Mouse (Mus musculus) small intestine, adult 2 months (tissue): ENCODE data around the gene Jade2. TPM values are rescaled to one million over a fixed set of nuclear protein-coding genes. Genes with fewer than 3 reads are reported as not detected.

Experiments
- H3K27ac ChIP-seq: fragments of 200-500 bp; 2 replicates; pipeline ENCODE4 v1.5.1; 2012; ENCODE audit warnings: low read depth, low read length, control low read depth, inconsistent platforms; ENCODE audit not compliant: insufficient read depth
- H3K27me3 ChIP-seq: fragments of 200-500 bp; 2 replicates; pipeline ENCODE4 v1.6.1; 2012; ENCODE audit warnings: mild to moderate bottlenecking, moderate library complexity, low read length, inconsistent platforms; ENCODE audit not compliant: control insufficient read depth, insufficient read depth
- H3K36me3 ChIP-seq: fragments of 200-500 bp; 2 replicates; pipeline ENCODE4 v1.6.1; 2012; ENCODE audit warnings: mild to moderate bottlenecking, low read length, control low read depth, inconsistent platforms; ENCODE audit not compliant: control insufficient read depth, insufficient read depth
- H3K4me1 ChIP-seq: fragments of 200-500 bp; 2 replicates; pipeline ENCODE4 v1.6.1; 2012; ENCODE audit warnings: low read length, inconsistent platforms, mixed read lengths; ENCODE audit not compliant: control insufficient read depth, insufficient read depth, insufficient read length
- H3K4me3 ChIP-seq: fragments of 200-500 bp; 2 replicates; pipeline ENCODE4 v1.5.1; 2012; ENCODE audit warnings: low read depth, mild to moderate bottlenecking, control low read depth, inconsistent platforms, low read length, moderate library complexity
- CTCF ChIP-seq: fragments of 200-500 bp; IDR thresholded peaks from 2 replicates; pipeline ENCODE4 v1.5.1; 2012; ENCODE audit warnings: low read depth, mild to moderate bottlenecking, control low read depth, inconsistent platforms, low read length, moderate library complexity, mixed read lengths; ENCODE audit not compliant: insufficient replicate concordance, insufficient read length; ENCODE audit errors: extremely low read depth
- POLR2A ChIP-seq: fragments of 200-500 bp; IDR thresholded peaks from 2 replicates; pipeline ENCODE4 v1.6.1; 2012; ENCODE audit warnings: low read depth, mild to moderate bottlenecking, control low read depth, inconsistent platforms, low read length, moderate library complexity
- WGBS: fragments of 180-500 bp; shearing (Covaris S2); methylation state at CpG from one replicate; pipeline ENCODE4 v1.1.7; 2018; 5-methylcytosine and 5-hydroxymethylcytosine counted together
- polyA plus RNA-seq: library from polyadenylated mRNA; depleted of rRNA; stranded (reverse); fragments of >200 nt; gene quantifications from 2 replicates; pipeline ENCODE4 v1.2.3, GENCODE M21; 2012

The Jade2 gene
- polyA plus RNA-seq, 1 experiment = 6.3 TPM

DNA sequence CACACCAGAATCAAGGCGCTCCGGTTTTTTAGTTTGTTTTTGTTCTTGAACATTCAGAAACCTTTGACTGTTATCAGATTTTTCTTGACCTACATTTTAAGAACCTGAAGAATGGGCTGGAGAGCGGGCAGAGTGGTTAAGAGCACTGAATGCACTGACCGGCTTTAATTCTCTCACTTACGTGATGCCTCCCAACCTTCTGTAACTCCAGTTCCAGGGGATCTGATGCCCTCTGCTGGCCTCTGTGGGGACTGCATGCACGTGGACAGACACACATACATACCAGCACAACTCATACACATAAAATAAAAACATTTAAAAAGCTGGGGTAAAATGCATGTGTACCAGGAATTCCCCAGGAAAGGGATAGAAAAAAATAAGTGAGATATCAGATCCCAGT lies 71.5 kb downstream of the Jade2 start:
- TF ChIP-seq CTCF = peak; percentile 69; the same call in 1 of the 2 replicates
- no peak for TF ChIP-seq POLR2A
- Histone ChIP-seq H3K27me3 (no peaks in the 10 kb centered on the region), H3K4me1 (peaks cover 4% of the 10 kb centered on the region; the same call in 1 of the 2 replicates), H3K36me3 (peaks cover 58% of the 10 kb centered on the region), H3K4me3 (no peak overlapping the region), H3K27ac (no peak overlapping the region)
- 89% methylated on average over 6 of the region's 6 CpGs for WGBS

DNA sequence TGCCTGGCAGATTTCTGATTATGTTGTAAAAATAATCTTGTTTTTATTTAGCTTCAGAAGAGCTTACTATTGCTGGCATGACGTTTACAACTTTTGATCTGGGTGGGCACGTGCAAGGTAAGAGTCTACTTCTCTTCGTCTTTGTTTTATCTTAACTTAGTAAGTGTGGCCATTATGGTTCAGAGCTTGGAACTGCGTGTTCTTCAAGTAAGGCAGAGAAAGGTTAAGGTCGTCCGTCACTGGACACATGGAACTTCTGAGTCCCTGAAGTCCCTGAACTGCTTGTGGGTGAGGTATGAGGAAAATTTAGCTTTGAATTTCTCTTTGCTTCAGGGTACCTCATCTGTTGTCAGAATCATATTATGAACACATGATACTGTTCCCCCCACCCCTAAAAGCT lies 74.7 kb downstream of the Jade2 start:
- H3K36me3 ChIP-seq = peaks cover 60% of the 10 kb centered on the region
- WGBS = 92% methylated on average over 6 of the region's 6 CpGs
- H3K4me1 ChIP-seq = no peaks in the 10 kb centered on the region
- H3K27ac ChIP-seq = no peak overlapping the region
- no peaks in the 10 kb centered on the region for H3K27me3 ChIP-seq
- no peak overlapping the region for H3K4me3 ChIP-seq
- no peak for TF ChIP-seq CTCF
- TF ChIP-seq POLR2A = no peak

DNA sequence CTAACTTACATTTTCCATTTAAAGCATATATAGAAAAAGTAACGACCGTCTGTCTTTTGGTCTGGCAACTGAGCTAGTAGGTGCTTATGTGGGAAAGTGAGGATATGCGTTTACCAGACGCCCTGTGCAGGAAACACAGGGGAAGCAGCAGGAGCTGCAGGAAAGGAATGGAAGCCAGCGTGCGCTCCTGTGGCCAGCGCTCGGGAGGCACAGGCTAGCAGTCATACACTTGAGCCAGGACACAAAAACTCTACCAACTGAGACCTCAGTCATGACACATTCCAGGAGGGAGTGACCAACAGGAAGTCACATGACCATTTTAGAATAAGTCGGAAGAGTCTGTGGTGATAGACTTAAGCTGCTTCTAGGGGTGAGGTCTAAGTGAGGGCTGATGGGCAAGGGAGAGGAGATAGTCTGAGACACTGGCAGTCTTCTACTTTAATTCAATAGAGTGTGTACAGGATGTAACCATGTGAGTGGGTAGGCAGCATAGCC lies 76.6 kb downstream of the Jade2 start:
- Histone ChIP-seq H3K27me3 (no peaks in the 10 kb centered on the region), H3K27ac (no peak overlapping the region), H3K4me1 (no peaks in the 10 kb centered on the region), H3K36me3 (peaks cover 45% of the 10 kb centered on the region), H3K4me3 (no peak overlapping the region)
- TF ChIP-seq POLR2A = no peak
- no peak for TF ChIP-seq CTCF
- WGBS = 90% methylated on average over 9 of the region's 9 CpGs

DNA sequence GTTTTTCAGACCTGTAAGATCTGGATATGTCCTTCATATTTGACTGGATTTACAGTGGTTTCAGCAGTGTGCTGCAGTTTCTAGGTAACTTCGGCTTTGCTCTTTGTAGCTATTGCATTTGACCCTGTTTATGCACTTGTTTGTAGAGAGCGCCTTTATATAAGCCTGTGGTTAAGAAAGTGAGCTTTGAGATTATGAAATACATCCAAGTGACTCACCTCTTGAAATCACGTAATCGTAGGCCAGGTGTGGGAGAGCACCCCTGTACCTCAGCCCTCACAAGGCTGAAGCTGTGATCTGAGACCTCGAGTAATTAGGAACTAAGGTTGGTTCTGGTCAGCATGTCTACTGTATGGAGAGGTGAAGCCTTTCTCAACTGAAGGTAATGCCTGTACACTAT lies 80.0 kb downstream of the Jade2 start:
- no peaks in the 10 kb centered on the region for H3K27me3 ChIP-seq
- TF ChIP-seq CTCF (no peak), POLR2A (no peak)
- peaks cover 32% of the 10 kb centered on the region for H3K36me3 ChIP-seq
- H3K4me3 ChIP-seq = no peak overlapping the region
- no peaks in the 10 kb centered on the region for H3K4me1 ChIP-seq
- no peak overlapping the region for H3K27ac ChIP-seq
- WGBS = 61% methylated on average over 5 of the region's 5 CpGs

DNA sequence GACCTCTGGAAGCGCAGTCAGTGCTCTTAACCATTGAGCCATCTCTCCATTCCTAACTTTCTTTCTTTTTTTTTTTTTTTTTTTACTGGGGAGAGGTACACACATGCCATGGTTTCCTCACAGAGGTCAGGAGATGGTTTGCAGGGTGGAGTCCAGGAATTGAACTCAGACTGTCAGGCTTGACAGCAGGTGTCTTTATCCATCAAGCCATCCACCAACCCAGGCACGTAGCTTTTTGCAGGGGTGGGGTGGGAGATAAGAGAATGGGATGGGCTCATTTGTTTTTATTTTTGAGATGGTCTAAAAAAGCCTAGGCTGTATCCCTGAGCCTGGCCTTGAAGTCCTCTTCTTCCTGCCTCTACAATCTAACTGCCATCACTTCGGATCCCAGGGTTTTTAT lies 81.9 kb downstream of the Jade2 start:
- Histone ChIP-seq H3K36me3 (peaks cover 24% of the 10 kb centered on the region), H3K27me3 (no peaks in the 10 kb centered on the region), H3K4me3 (no peak overlapping the region), H3K27ac (no peak overlapping the region), H3K4me1 (no peaks in the 10 kb centered on the region; the same call in 1 of the 2 replicates)
- TF ChIP-seq POLR2A (no peak), CTCF (no peak)
- 79% methylated on average over 3 of the region's 3 CpGs for WGBS

DNA sequence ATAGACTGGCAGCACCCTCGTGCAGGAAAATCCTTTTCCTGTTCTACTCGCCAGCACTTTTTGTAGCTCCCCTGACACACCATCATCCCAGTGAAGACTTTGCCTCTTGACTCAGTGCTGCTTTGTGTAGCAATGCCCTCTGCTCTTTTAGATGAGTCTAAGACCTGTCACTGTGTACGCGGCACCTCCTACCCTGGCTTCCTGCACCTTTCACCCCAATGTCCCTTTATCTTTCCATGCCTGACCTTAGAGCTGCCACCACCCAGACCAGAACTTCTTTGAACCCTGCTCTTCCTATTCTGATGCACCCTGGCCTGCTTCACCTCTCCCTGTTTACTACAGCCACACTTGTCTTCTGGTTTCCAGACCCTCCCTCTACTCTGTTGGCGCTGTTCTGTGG lies 89.2 kb downstream of the Jade2 start:
- Histone ChIP-seq H3K27me3 (no peaks in the 10 kb centered on the region), H3K4me3 (peak overlapping the region; percentile 29), H3K4me1 (peaks cover 16% of the 10 kb centered on the region), H3K36me3 (0 out of 2 replicates have a peak, but pooled peaks cover 5% of the 10 kb centered on the region), H3K27ac (peak overlapping the region; percentile 97)
- TF ChIP-seq CTCF (no peak), POLR2A (no peak)
- WGBS = 27% methylated on average over 5 of the region's 5 CpGs

DNA sequence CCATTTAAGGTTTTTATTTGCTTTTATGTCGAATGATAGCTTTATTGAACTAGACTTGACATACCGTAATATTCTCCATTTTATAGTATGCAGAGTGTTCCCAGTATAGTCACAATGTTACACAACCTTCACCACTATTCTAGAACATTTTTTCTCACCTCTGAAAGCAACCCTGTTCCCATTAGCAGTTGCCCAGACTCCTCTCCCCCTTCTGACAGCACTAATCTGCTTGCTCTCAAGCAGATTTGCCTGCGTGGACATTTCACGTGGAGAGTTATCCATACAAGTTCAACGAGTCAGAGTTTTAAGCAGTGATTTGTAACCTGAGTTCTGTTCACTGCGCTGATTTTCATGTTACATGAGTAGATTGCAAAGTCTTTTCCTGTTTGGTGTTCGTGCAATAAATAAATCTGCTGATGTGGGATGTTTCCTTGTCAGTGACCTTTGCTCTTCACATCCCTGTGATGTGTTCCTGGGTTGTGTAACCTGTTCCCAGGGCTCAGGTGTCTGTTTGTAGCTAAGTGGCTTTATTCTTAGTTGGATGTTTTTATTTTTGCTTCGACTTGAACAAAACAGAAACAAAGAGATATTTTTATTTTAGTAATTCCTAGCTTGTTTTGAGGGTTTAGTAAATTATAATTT lies 89.8 kb downstream of the Jade2 start:
- H3K27ac ChIP-seq = peak overlapping the region; percentile 97
- peaks cover 16% of the 10 kb centered on the region for H3K4me1 ChIP-seq
- H3K36me3 ChIP-seq = 0 out of 2 replicates have a peak, but pooled peaks cover 5% of the 10 kb centered on the region
- no peak overlapping the region for H3K4me3 ChIP-seq
- no peaks in the 10 kb centered on the region for H3K27me3 ChIP-seq
- TF ChIP-seq CTCF = no peak
- TF ChIP-seq POLR2A = no peak
- 20% methylated on average over 8 of the region's 8 CpGs for WGBS
